Mouse (Mus musculus) MEL (cell line): ENCODE data around the gene Lcn10. TPM values are rescaled to one million over a fixed set of nuclear protein-coding genes. Genes with fewer than 3 reads are reported as not detected.

ENCODE experiments used
- DNase-seq: peaks from one replicate; pipeline ENCODE4 v3.0.0; 2011; ENCODE audit warnings: low read depth, low spot score
- H3K27ac ChIP-seq: 2 replicates; pipeline ENCODE4 v1.5.1; 2012; ENCODE audit warnings: low read depth, mild to moderate bottlenecking, control low read depth, low read length, moderate library complexity; ENCODE audit not compliant: control insufficient read depth
- H3K27me3 ChIP-seq, 2 experiments: fragments of 150-350 bp in 1 of 2; sonication (generic) in 1 of 2; 2 replicates each; pipeline ENCODE4 v1.6.1; 2012; ENCODE audit warnings: low read length in 2 of 2, mild to moderate bottlenecking in 2 of 2, improper control_type of control experiment in 1 of 2, moderate library complexity in 1 of 2; ENCODE audit not compliant: insufficient read depth in 2 of 2, control insufficient read depth in 1 of 2
- H3K36me3 ChIP-seq, 2 experiments: 2 replicates each; pipeline ENCODE4 v1.6.1; 2012 to 2014; ENCODE audit warnings: low read length in 2 of 2, improper control_type of control experiment in 1 of 2, inconsistent platforms in 1 of 2, mild to moderate bottlenecking in 1 of 2; ENCODE audit not compliant: insufficient read depth in 2 of 2, control insufficient read depth in 1 of 2
- H3K4me1 ChIP-seq, 2 experiments: fragments of 150-350 bp in 1 of 2; sonication (generic) in 1 of 2; 2 replicates each; pipeline ENCODE4 v1.6.1; 2012; ENCODE audit warnings: low read length in 2 of 2, improper control_type of control experiment in 1 of 2, mild to moderate bottlenecking in 1 of 2; ENCODE audit not compliant: insufficient read depth in 2 of 2, control insufficient read depth in 1 of 2
- H3K4me3 ChIP-seq, 2 experiments: fragments of 150-350 bp in 1 of 2; sonication (generic) in 1 of 2; 2 replicates each; pipeline ENCODE4 v1.5.1; 2012; ENCODE audit warnings: low read depth in 2 of 2, low read length in 2 of 2, mild to moderate bottlenecking in 2 of 2, moderate library complexity in 2 of 2, control low read depth in 1 of 2, improper control_type of control experiment in 1 of 2; ENCODE audit not compliant: control insufficient read depth in 1 of 2, insufficient read depth in 1 of 2
- H3K79me2 ChIP-seq: 2 replicates; pipeline ENCODE4 v1.6.1; 2012; ENCODE audit warnings: mild to moderate bottlenecking, low read length, moderate library complexity; ENCODE audit not compliant: control insufficient read depth, poor library complexity, insufficient read depth
- H3K9ac ChIP-seq: 2 replicates; pipeline ENCODE4 v1.6.1; 2012; ENCODE audit warnings: low read depth, mild to moderate bottlenecking, control low read depth, low read length, moderate library complexity; ENCODE audit not compliant: control insufficient read depth, poor library complexity, severe bottlenecking
- H3K9me3 ChIP-seq: fragments of 150-350 bp; sonication (generic); replicated peaks from 2 replicates; pipeline ENCODE4 v1.6.1; 2012; ENCODE audit warnings: mild to moderate bottlenecking, low read length, improper control_type of control experiment, moderate library complexity; ENCODE audit not compliant: insufficient read depth
- BHLHE40 ChIP-seq: IDR thresholded peaks from 2 replicates; pipeline ENCODE4 v1.6.1; 2012; ENCODE audit warnings: low read depth, mild to moderate bottlenecking, inconsistent platforms, low read length, improper control_type of control experiment, borderline replicate concordance
- CHD2 ChIP-seq: IDR thresholded peaks from 2 replicates; pipeline ENCODE4 v1.6.1; 2011; ENCODE audit warnings: low read length, improper control_type of control experiment
- HCFC1 ChIP-seq: IDR thresholded peaks from 2 replicates; pipeline ENCODE4 v1.6.1; 2012; ENCODE audit warnings: low read depth, mild to moderate bottlenecking, inconsistent platforms, low read length, improper control_type of control experiment, moderate library complexity
- KAT2A ChIP-seq: conservative IDR thresholded peaks from 2 replicates; pipeline ENCODE4 v1.6.1; 2012; ENCODE audit warnings: low read depth, low read length, improper control_type of control experiment, inconsistent platforms
- MEF2A ChIP-seq: IDR thresholded peaks from 2 replicates; pipeline ENCODE4 v1.6.1; 2014; ENCODE audit warnings: low read depth, mild to moderate bottlenecking, inconsistent platforms, low read length, improper control_type of control experiment; ENCODE audit not compliant: poor library complexity, insufficient replicate concordance, severe bottlenecking; ENCODE audit errors: extremely low read depth
- MXI1 ChIP-seq: IDR thresholded peaks from 2 replicates; pipeline ENCODE4 v1.6.1; 2011; ENCODE audit warnings: mild to moderate bottlenecking, low read depth, low read length, improper control_type of control experiment
- MYB ChIP-seq: IDR thresholded peaks from 2 replicates; pipeline ENCODE4 v1.6.1; 2011; ENCODE audit warnings: mild to moderate bottlenecking, low read depth, low read length, improper control_type of control experiment
- NELFE ChIP-seq: IDR thresholded peaks from 2 replicates; pipeline ENCODE4 v1.6.1; 2011; ENCODE audit warnings: low read depth, low read length, improper control_type of control experiment
- NRF1 ChIP-seq: IDR thresholded peaks from 2 replicates; pipeline ENCODE4 v1.6.1; 2014; ENCODE audit warnings: low read depth, mild to moderate bottlenecking, inconsistent platforms, low read length, improper control_type of control experiment, moderate library complexity; ENCODE audit not compliant: poor library complexity, insufficient read depth, severe bottlenecking
- POLR2AphosphoS2 ChIP-seq: IDR thresholded peaks from 2 replicates; pipeline ENCODE4 v1.6.1; 2011; ENCODE audit warnings: low read length, improper control_type of control experiment
- RCOR1 ChIP-seq: IDR thresholded peaks from 2 replicates; pipeline ENCODE4 v1.6.1; 2012; ENCODE audit warnings: low read depth, mild to moderate bottlenecking, inconsistent platforms, low read length, improper control_type of control experiment
- SMC3 ChIP-seq: IDR thresholded peaks from 2 replicates; pipeline ENCODE4 v1.6.1; 2011; ENCODE audit warnings: low read depth, low read length, improper control_type of control experiment
- TAL1 ChIP-seq: IDR thresholded peaks from 2 replicates; pipeline ENCODE4 v1.6.1; 2012; ENCODE audit warnings: mild to moderate bottlenecking, inconsistent platforms, low read length, moderate library complexity, mixed read lengths
- TBP ChIP-seq: IDR thresholded peaks from 2 replicates; pipeline ENCODE4 v1.8.0; 2011; ENCODE audit warnings: low read depth, low read length, improper control_type of control experiment
- USF1 ChIP-seq: IDR thresholded peaks from 2 replicates; pipeline ENCODE4 v1.6.1; 2014; ENCODE audit warnings: low read depth, mild to moderate bottlenecking, inconsistent platforms, low read length, improper control_type of control experiment, moderate library complexity
- USF2 ChIP-seq, 2 experiments: IDR thresholded peaks; 2 replicates each; pipeline ENCODE4 v1.6.1; 2011 to 2012; ENCODE audit warnings: improper control_type of control experiment in 2 of 2, low read length in 2 of 2, borderline replicate concordance in 1 of 2, inconsistent platforms in 1 of 2, low read depth in 1 of 2, mild to moderate bottlenecking in 1 of 2; ENCODE audit not compliant: insufficient read depth in 1 of 2
- ZC3H11A ChIP-seq: IDR thresholded peaks from 2 replicates; pipeline ENCODE4 v1.6.1; 2012; ENCODE audit warnings: low read depth, mild to moderate bottlenecking, inconsistent platforms, low read length, improper control_type of control experiment
- ZNF384 ChIP-seq: IDR thresholded peaks from 2 replicates; pipeline ENCODE4 v1.6.1; 2012; ENCODE audit warnings: low read depth, mild to moderate bottlenecking, inconsistent platforms, low read length, improper control_type of control experiment
- polyA plus RNA-seq, 2 experiments: library from polyadenylated mRNA; stranded (reverse) in 1 of 2; unstranded in 1 of 2; fragments of >175 nt in 1 of 2; fragments of >200 nt in 1 of 2; gene quantifications; 2 replicates each; pipeline versions ENCODE4 v1.2.1 to v1.2.4; 2012; ENCODE audit warnings: low replicate concordance in 2 of 2, low read depth in 1 of 2; ENCODE audit not compliant: insufficient read length in 2 of 2, insufficient read depth in 1 of 2, missing spikeins in 1 of 2
- total RNA-seq: library from RNA; depleted of rRNA; stranded (reverse); fragments of 300-350 nt; gene quantifications from 2 replicates; pipeline ENCODE4 v1.2.3, GENCODE M21; 2012

Gene Lcn10
- total and polyA plus RNA-seq, 3 experiments, result not detected

GRCm38 (mm10) chr2:25657246-25657645 lies 25.3 kb upstream of the Lcn10 start:
- TF ChIP-seq USF1, result no peak
- TF ChIP-seq TAL1, result no peak
- TF ChIP-seq, all 39 proteins: peak for 0
- no peak for DNase-seq

DNA sequence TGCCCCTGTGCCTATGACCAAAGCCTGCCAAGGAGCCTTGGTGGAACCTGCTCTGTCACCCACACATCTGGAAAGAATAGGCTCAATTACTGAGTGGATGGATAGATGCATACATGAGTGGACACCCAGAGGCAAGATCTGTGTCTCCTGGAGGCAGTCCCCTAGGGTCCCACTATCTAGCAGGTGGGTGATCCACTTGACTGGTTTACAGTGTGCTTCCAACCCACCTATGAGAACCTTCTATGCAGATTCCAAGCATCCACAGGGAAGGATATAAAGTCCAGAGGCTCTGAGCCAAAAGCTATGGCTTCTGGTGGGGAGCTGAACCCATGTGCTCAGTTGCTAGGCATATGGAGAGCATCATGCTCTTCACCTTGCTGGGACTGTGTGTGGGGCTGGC lies 24.9 kb upstream of the Lcn10 start, which contains the start of gene Lcn5:
Lcn5 (plus strand) TSS at position 301 of the 400 bp plus-strand sequence.
- DNase-seq, result no peak
- Histone ChIP-seq H3K4me1 (no peaks in the 10 kb centered on the region), H3K27me3 (peaks cover 10 to 20% of the 10 kb centered on the region in 2 experiments; a peak in 3 of 4 replicates), H3K27ac (no peak within 1 kb of the TSS), H3K79me2 (no peaks in the 10 kb centered on the region), H3K36me3 (no peaks in the 10 kb centered on the region), H3K9ac (no peak within 1 kb of the TSS), H3K9me3 (no peaks in the 10 kb centered on the region), H3K4me3 (no peak within 1 kb of the TSS)
- TF ChIP-seq MYB, result no peak
- TF ChIP-seq USF2 (IDR thresholded peaks at IDR 0.05; ENCODE audit: borderline replicate concordance in 1 of 2, insufficient read depth in 1 of 2, low read depth in 1 of 2, low read length in 2 of 2), result no peak
- no peak for TF ChIP-seq SMC3
- TF ChIP-seq ZC3H11A, result no peak
- TF ChIP-seq CHD2, result no peak
- TF ChIP-seq NELFE, result no peak
- no peak for TF ChIP-seq KAT2A
- TF ChIP-seq NRF1, result no peak
- no peak for TF ChIP-seq MXI1
- no peak for TF ChIP-seq RCOR1
- TF ChIP-seq MEF2A, result no peak
- no peak for TF ChIP-seq POLR2AphosphoS2
- no peak for TF ChIP-seq TAL1
- no peak for TF ChIP-seq ZNF384
- TF ChIP-seq BHLHE40, result no peak
- no peak for TF ChIP-seq HCFC1
- no peak for TF ChIP-seq TBP

More at GRCm38 (mm10) chr2:25657246-25657645, 25.3 kb upstream of the Lcn10 start:
- Histone ChIP-seq H3K79me2 (no peaks in the 10 kb centered on the region), H3K4me3 (no peak overlapping the region), H3K9ac (no peak overlapping the region), H3K36me3 (no peaks in the 10 kb centered on the region), H3K27me3 (peaks cover 10 to 20% of the 10 kb centered on the region in 2 experiments; a peak in 3 of 4 replicates), H3K9me3 (no peaks in the 10 kb centered on the region), H3K4me1 (no peaks in the 10 kb centered on the region), H3K27ac (no peak overlapping the region)
